Mouse (Mus musculus): ENCODE data around the gene Tns3.
"Not testable (repeated sequence)": the region's sequence is repeated elsewhere in the genome, so short reads cannot be mapped to it uniquely, and the experiment has no call there.

Tns3 gene

GRCm38 (mm10) chr11:8569232-8570028 lies 94.9 kb downstream of the Tns3 start:
- peak; percentile 77 for DNase-seq

GRCm38 (mm10) chr11:8568829-8569228 lies 95.5 kb downstream of the Tns3 start:
- DNase-seq = no peak

GRCm38 (mm10) chr11:8566250-8566853 lies 98.0 kb downstream of the Tns3 start:
- DNase-seq = no peak

- peak; percentile 32 for DNase-seq
Measured at GRCm38 (mm10) chr11:8558761-8559282, 105.5 kb downstream of the Tns3 start.

- peak; percentile 72 for DNase-seq
Measured at GRCm38 (mm10) chr11:8558258-8558657, 106.1 kb downstream of the Tns3 start.

GRCm38 (mm10) chr11:8557006-8557405 lies 107.3 kb downstream of the Tns3 start:
- DNase-seq = peak; percentile 42

GRCm38 (mm10) chr11:8551710-8552109 lies 112.6 kb downstream of the Tns3 start:
- no peak for DNase-seq

- no peak for DNase-seq
Measured at GRCm38 (mm10) chr11:8547661-8548060, 116.7 kb downstream of the Tns3 start.

- DNase-seq = peak; percentile 35
Measured at GRCm38 (mm10) chr11:8545798-8546197, 118.5 kb downstream of the Tns3 start.

- peak; percentile 57 for DNase-seq
Measured at GRCm38 (mm10) chr11:8544355-8544754, 120.0 kb downstream of the Tns3 start.

- DNase-seq = no peak
Measured at GRCm38 (mm10) chr11:8541222-8541815, 123.0 kb downstream of the Tns3 start.

- peak; percentile 24 for DNase-seq
Measured at GRCm38 (mm10) chr11:8539593-8540265, 124.6 kb downstream of the Tns3 start.

- DNase-seq = peak; percentile 45
Measured at GRCm38 (mm10) chr11:8537013-8537614, 127.2 kb downstream of the Tns3 start.

- peak; percentile 79 for DNase-seq
Measured at GRCm38 (mm10) chr11:8534893-8535292, 129.4 kb downstream of the Tns3 start.

- not testable (repeated sequence) for DNase-seq
Measured at GRCm38 (mm10) chr11:8532771-8533170, 131.6 kb downstream of the Tns3 start.

GRCm38 (mm10) chr11:8532112-8532747 lies 132.1 kb downstream of the Tns3 start:
- DNase-seq = no peak

- DNase-seq = no peak
Measured at GRCm38 (mm10) chr11:8530506-8530905, 133.8 kb downstream of the Tns3 start.

- no peak for DNase-seq
Measured at GRCm38 (mm10) chr11:8530036-8530435, 134.3 kb downstream of the Tns3 start.

GRCm38 (mm10) chr11:8525463-8526145 lies 138.7 kb downstream of the Tns3 start:
- DNase-seq = peak; percentile 16

GRCm38 (mm10) chr11:8523344-8524126 lies 140.8 kb downstream of the Tns3 start:
- peak; percentile 93 for DNase-seq

Measured in kidney, postnatal 14 days (tissue).